Mouse (Mus musculus) T-helper 2 cell (primary cell): ENCODE data around the gene Dnajb2.

Experiments used
- in situ Hi-C: fragments of 300-600 bp; cut with MboI, MseI; formaldehyde crosslinking; loops from one replicate; pipeline ENCODE4 v1.15.1; 2025; ENCODE audit warnings: high pct_unique_total_duplicates

Gene Dnajb2

DNA sequence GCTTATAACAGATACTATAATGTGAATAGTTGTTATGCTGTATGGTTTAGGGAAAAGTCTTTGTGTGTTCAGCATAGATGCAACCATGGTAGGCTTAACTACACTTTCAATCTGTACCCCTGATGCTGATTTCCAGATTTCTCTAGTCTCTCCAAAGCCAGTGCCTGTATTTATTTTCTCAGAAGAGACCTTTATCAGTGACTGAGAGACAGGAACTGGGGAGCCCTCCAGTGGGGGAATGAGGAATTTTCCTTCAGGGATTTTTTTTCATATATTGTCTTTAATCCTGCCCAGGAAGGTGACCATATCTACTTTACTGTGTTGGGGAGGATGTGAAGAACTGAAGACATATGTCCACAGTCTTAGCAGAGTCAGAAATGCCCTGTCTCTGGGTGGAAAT is 54.4 kb downstream of the Dnajb2 start:
- in situ Hi-C loops = no loop called here

DNA sequence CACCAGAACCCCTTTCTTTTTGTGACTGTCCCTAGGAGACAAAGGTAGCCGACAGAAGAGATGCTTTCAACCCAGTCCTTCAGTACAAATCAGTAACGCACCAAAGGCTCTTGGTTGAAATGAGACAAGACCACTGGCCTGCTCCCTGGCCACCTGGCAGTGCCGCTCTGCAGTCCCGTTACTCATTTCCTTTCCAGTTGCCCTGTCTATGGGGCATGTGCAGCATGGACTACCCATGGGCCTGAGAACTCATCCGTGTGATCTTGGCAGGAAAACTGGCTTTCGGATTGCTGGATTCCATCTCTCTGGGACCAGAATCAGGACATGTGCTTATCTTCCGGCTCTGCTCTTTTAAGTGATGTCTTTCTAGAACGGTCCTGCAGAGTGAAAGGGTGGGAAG is 55.1 kb downstream of the Dnajb2 start:
- in situ Hi-C loops = no loop called here

DNA sequence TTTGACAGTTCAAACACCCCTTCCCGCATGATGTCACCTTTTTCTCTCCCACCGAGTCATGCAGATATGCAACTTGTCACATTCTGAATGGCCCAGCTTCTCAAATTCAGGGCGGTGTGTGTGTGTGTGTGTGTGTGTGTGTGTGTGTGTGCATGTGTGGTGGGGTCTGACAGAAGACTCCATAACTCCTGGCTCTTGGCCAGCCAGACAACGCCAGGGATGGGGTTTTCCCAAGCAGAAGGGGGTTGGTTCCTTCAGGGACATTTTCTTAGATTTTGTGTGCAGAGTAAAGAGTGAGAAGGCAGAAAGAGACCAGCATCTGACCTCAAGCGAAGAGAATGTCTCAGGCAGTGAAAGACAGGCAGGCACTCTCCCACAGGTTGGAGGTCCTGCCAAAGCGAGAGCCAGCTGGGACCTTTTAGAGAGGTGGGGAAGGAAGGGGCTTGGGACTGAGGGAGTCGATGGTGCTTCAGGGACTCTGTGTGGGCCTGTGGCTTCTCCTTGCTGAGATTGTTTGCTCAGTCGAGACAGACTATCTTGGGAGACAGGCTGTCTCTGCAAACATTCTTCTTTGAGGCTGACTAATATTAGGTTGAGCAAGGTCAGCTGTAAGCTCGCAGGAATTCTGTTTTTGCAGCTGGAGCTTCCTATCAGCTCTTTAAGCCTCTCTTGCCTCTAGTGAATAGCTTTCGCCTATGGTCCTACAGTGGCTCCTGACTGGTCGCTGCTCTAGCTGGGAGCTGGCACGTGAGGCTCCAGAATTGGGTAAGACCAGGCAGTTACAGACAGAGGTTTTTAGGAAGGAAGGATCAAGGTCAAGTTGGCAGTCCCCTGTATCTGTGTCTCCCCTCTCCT is 56.5 kb downstream of the Dnajb2 start:
- in situ Hi-C loops = no loop called here

DNA sequence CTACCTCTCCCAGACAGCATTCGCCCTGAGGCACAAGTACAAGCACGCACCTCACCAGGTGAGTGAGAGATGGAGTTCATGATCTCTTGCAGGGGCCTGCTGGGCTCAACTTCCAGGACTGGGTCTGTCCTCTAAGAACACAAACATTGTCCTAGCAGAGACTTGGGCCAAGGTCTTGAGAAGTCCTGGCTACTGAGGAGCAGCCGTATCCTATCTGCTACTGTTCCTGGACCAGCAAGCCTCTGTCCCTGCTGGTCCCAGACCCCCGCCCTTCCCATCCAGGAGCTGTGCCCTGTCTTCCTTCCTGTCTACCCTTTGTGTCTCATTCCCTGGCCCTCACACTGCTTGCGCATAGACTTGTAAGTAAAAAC is 57.1 kb downstream of the Dnajb2 start:
- in situ Hi-C loops = no loop called here

DNA sequence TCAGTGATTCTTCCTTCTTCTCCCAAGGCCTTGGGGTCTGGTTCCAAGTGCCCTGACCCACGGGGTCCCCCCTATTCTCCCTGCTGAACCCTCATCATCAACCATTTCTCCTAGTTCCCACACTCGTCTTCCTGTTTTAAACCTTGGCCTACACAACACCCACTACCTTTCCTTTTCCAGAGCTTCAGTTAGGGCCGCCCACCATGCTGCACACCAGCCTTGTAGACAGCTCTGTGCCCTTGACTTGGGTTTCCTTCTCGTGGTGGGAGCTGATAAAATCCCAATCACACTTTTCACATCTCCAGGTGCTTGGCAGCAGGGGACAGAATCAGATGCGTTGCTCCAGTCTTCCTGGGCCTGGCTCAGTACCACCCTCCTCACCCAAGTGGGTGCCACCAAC is 58.1 kb downstream of the Dnajb2 start:
- in situ Hi-C loops = no loop called here
